Mouse (Mus musculus) heart, embryonic 10.5 days (tissue): ENCODE measurements at regions not wholly inside any gene's neighbourhood (a gene's known extent, or its start where the extent isn't known, plus 50 kb on each side); places are given as distances from the start of the nearest gene placed in this dataset.

Source experiments
- DNase-seq: peaks from one replicate; pipeline ENCODE4 v3.0.0-alpha.2; 2017; ENCODE audit warnings: low spot score
- H3K27ac ChIP-seq: fragments of 300-500 bp; sonication (generic); 2 replicates; pipeline ENCODE4 v1.5.1; 2016; ENCODE audit warnings: mild to moderate bottlenecking
- H3K27me3 ChIP-seq: fragments of 300-500 bp; sonication (generic); 2 replicates; pipeline ENCODE4 v1.6.1; 2016; ENCODE audit warnings: mild to moderate bottlenecking; ENCODE audit not compliant: poor library complexity, insufficient read depth, severe bottlenecking
- H3K36me3 ChIP-seq: fragments of 300-500 bp; sonication (generic); 2 replicates; pipeline ENCODE4 v1.6.1; 2016; ENCODE audit warnings: mild to moderate bottlenecking, moderate library complexity
- H3K4me1 ChIP-seq: fragments of 300-500 bp; sonication (generic); 2 replicates; pipeline ENCODE4 v1.6.1; 2016; ENCODE audit warnings: mild to moderate bottlenecking
- H3K4me3 ChIP-seq: fragments of 300-500 bp; sonication (generic); 2 replicates; pipeline ENCODE4 v1.5.1; 2016; ENCODE audit warnings: mild to moderate bottlenecking, moderate library complexity
- H3K9me3 ChIP-seq: fragments of 300-500 bp; sonication (generic); 2 replicates; pipeline ENCODE4 v1.6.1; 2016; ENCODE audit warnings: mild to moderate bottlenecking, moderate library complexity
- WGBS: fragments of 180-500 bp; shearing (Covaris S2); methylation state at CpG from one replicate; pipeline ENCODE4 v1.1.7; 2016; 5-methylcytosine and 5-hydroxymethylcytosine counted together

DNA sequence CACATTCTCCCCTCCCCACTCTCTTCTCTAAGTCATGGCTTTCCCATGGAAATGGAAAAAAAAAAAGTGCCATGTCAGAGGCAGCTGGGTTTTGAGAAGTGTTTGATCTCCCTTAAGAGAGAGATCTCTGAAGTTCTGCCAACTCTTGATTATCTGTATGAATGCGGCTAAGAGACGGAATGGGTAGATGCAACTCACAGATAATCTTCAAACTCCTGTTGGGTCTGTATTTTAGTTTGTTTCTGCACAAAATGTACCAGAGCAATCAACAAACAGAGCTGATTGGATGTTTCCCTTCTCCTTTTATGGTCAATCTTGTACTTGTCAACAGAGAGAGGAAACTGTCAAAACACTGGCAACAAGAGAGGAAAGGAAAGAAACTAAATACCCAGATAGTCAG lies 55.9 kb upstream of the Lmo4 start:
- no peak overlapping the region for H3K27ac ChIP-seq
- H3K36me3 ChIP-seq, result no peaks in the 10 kb centered on the region
- no peaks in the 10 kb centered on the region for H3K4me1 ChIP-seq
- no peaks in the 10 kb centered on the region for H3K9me3 ChIP-seq
- DNase-seq, result no peak
- WGBS, result 65% methylated on average over 2 of the region's 2 CpGs
- no peaks in the 10 kb centered on the region for H3K27me3 ChIP-seq
- no peak overlapping the region for H3K4me3 ChIP-seq

DNA sequence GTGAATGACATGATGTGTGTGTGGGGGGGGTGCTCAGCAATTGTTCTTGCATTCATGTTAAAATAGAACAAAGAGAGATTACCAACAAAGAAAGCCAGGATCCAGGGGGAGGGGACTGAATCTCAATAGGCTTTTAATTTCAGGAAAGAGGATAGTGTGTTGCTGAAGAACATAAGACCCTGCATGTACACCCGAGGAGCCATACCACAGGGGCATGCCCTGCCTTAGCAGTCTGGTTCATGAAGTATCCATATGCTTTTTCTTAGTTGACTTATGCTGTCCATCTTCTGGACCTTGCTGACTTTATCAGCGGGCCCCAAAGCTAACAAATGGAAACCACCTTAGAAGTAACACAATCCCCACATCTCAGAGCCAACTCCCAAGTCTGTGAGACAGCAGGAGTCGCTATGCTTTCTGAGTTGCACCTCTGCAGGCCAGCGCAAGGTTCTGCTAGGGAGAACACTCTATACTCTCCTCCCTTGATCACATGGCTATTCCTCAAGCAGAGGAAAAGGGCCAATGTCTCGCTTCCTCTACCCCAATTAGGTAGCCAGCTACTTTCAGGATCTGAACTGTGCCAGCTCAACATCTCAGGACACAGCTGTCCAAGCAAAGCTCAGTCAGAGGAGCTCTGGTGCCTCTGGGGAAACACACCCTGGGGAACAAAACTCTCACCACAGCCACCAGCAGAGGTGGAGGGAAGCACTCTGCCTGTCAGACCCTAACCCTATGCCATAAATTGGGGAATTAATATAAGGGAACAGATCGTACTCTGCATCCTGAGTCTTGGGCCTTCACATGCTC lies 52.9 kb upstream of the Lmo4 start:
- 71% methylated on average over 6 of the region's 6 CpGs for WGBS

GRCm38 (mm10) chr3:144257196-144257595 lies 52.2 kb upstream of the Lmo4 start:
- H3K4me3 ChIP-seq, result no peak overlapping the region
- H3K9me3 ChIP-seq, result no peaks in the 10 kb centered on the region
- no peak overlapping the region for H3K27ac ChIP-seq
- H3K27me3 ChIP-seq, result no peaks in the 10 kb centered on the region
- peaks cover 5% of the 10 kb centered on the region; the same call in 1 of the 2 replicates for H3K4me1 ChIP-seq
- peak; percentile 41 for DNase-seq
- 61% methylated on average over 9 of the region's 9 CpGs for WGBS
- no peaks in the 10 kb centered on the region for H3K36me3 ChIP-seq

More for the DNA sequence above, 52.9 kb upstream of the Lmo4 start:
- Histone ChIP-seq H3K27me3 (no peaks in the 10 kb centered on the region), H3K36me3 (no peaks in the 10 kb centered on the region), H3K4me3 (no peak overlapping the region), H3K4me1 (peaks cover 5% of the 10 kb centered on the region; the same call in 1 of the 2 replicates), H3K27ac (no peak overlapping the region), H3K9me3 (no peaks in the 10 kb centered on the region)
- DNase-seq, result peak; percentile 58

DNA sequence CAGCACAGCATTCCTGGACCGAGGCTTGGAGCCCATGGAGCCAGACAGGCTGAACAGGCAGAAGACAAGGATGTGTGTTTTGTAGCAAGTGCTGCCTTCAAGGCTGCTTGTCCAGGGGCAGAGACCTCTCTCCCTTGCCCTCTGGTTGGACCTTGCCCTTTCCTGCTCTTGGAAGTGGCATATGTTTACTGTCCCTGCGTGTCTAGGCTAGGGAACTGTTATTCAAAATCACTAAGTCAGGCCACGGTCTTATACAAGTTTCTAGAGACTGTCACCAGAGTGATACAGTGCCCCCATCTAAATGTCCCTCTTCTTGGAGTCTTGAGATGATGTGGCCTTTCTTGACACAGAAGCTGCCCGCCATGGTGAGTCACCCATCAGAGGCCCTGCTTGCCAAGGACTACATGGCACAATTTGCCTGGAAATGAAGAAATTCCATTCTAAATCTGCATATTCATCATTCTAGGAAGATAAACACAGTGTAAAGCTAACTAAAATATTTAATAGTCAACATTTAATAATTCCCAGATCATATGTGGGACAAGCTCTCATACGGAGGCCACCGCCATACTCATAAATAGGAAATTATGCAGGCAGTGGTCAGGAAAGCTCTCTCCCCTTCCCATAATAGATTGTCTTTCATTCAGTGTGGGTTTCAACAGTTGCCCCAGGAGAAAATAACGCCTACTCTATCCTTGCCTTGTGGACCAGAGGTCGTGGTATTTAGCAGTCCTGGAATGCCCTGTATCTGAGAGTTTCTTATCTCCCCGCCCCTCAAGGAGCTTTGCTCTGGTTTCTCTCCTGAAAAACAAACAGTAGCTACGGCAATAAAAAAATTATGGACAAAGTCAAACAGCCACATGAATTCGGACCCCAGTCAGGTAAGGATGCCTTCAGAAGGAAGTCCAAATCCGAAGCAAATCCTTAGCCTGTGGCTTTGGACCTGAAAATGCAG lies 50.9 kb upstream of the Lmo4 start:
- 57% methylated on average over 12 of the region's 12 CpGs for WGBS
- Histone ChIP-seq H3K4me1 (peaks cover 5% of the 10 kb centered on the region; the same call in 1 of the 2 replicates), H3K4me3 (no peak overlapping the region), H3K27ac (no peak overlapping the region), H3K9me3 (no peaks in the 10 kb centered on the region), H3K27me3 (no peaks in the 10 kb centered on the region), H3K36me3 (no peaks in the 10 kb centered on the region)
- DNase-seq, result peak; percentile 54
